Mouse (Mus musculus): ENCODE measurements around the gene Nampt.

Gene Nampt

GRCm38 (mm10) chr12:32901005-32901404 is 81.7 kb downstream of the Nampt start:
- no peak for DNase-seq (ENCODE audit: low spot score in 2 of 2)
